Mouse (Mus musculus) kidney, adult 2 months (tissue): ENCODE measurements around the gene Ehd3.

Source experiments
- CTCF ChIP-seq: fragments of 200-500 bp; conservative IDR thresholded peaks from 2 replicates; pipeline ENCODE4 v1.5.1; 2011; ENCODE audit warnings: low read depth, mild to moderate bottlenecking, control low read depth, low read length, moderate library complexity, mixed read lengths; ENCODE audit not compliant: insufficient read depth, insufficient read length
- POLR2A ChIP-seq: fragments of 200-500 bp; IDR thresholded peaks from one replicate; pipeline ENCODE4 v1.6.1; 2011; ENCODE audit warnings: low read depth, low read length, control low read depth

DNA sequence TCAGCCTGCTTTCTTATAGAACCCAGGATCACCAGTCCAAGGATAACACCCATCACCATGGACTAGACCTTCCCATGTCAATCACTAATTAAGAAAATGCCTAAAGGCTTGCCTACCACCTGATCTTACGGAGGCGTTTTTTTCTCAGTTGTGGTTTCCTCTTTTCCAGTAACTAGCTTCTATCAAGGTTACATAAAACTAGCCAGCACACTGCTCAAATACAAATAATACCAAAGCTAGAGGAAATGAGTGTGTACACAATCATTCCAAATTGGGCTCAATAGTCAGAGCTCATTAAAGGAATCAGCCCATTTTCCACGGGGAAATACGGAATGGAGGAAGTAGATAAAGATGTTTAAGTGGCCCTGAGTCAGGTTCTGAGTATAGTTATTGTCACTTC lies 71.3 kb downstream of the Ehd3 start:
- TF ChIP-seq POLR2A (no peak), CTCF (no peak)
